Mouse (Mus musculus): ENCODE results near the gene Myh7b. TPM values are rescaled to one million over a fixed set of nuclear protein-coding genes. Genes with fewer than 3 reads are reported as not detected.

Gene Myh7b
- polyA plus RNA-seq (2012; rRNA removed) = 0.09 and 1.0 TPM in 2 replicates

GRCm38 (mm10) chr2:155610978-155611377, at the start of gene Myh7b:
Gene Myh7b, plus strand, starts transcription at chr2:155611212.
- WGBS = 64% methylated on average over 4 of the region's 4 CpGs
- Histone ChIP-seq H3K4me3 (ENCODE audit: control insufficient read depth, insufficient read depth, low read length) (no peak within 1 kb of the TSS), H3K36me3 (ENCODE audit: control insufficient read depth, insufficient read depth, low read length) (no peaks in the 10 kb centered on the region), H3K27me3 (ENCODE audit: control insufficient read depth, insufficient read depth, low read length) (no peaks in the 10 kb centered on the region; the same call in 1 of the 2 replicates), H3K4me1 (replicated peaks; ENCODE audit: control insufficient read depth, insufficient read depth, low read length) (peaks cover 8% of the 10 kb centered on the region), H3K27ac (ENCODE audit: control insufficient read depth, insufficient read depth, low read length) (no peak within 1 kb of the TSS)
- no peak for DNase-seq
- TF ChIP-seq POLR2A (IDR thresholded peaks at IDR 0.05; ENCODE audit: control insufficient read depth, extremely low read depth, insufficient read depth, low read length, poor library complexity) (no peak), CTCF (IDR thresholded peaks at IDR 0.05; ENCODE audit: borderline replicate concordance, control insufficient read depth, extremely low read depth, insufficient read depth, low read length, poor library complexity) (no peak)

GRCm38 (mm10) chr2:155562209-155562608, 48.8 kb upstream of the Myh7b start:
- DNase-seq = no peak
- Histone ChIP-seq H3K36me3 (ENCODE audit: control insufficient read depth, insufficient read depth, low read length) (peaks cover 3% of the 10 kb centered on the region; the same call in 1 of the 2 replicates), H3K27ac (ENCODE audit: control insufficient read depth, insufficient read depth, low read length) (no peak overlapping the region), H3K4me3 (ENCODE audit: control insufficient read depth, insufficient read depth, low read length) (no peak overlapping the region), H3K27me3 (ENCODE audit: control insufficient read depth, insufficient read depth, low read length) (no peaks in the 10 kb centered on the region), H3K4me1 (replicated peaks; ENCODE audit: control insufficient read depth, insufficient read depth, low read length) (no peaks in the 10 kb centered on the region)
- 61% methylated on average over 1 of the region's 1 CpGs for WGBS
- TF ChIP-seq POLR2A (IDR thresholded peaks at IDR 0.05; ENCODE audit: control insufficient read depth, extremely low read depth, insufficient read depth, low read length, poor library complexity) = no peak
- TF ChIP-seq CTCF (IDR thresholded peaks at IDR 0.05; ENCODE audit: borderline replicate concordance, control insufficient read depth, extremely low read depth, insufficient read depth, low read length, poor library complexity) = no peak

- DNase-seq = no peak
- TF ChIP-seq CTCF (IDR thresholded peaks at IDR 0.05; ENCODE audit: borderline replicate concordance, control insufficient read depth, extremely low read depth, insufficient read depth, low read length, poor library complexity) (no peak), POLR2A (IDR thresholded peaks at IDR 0.05; ENCODE audit: control insufficient read depth, extremely low read depth, insufficient read depth, low read length, poor library complexity) (no peak)
- peaks cover 3% of the 10 kb centered on the region; the same call in 1 of the 2 replicates for H3K36me3 ChIP-seq (ENCODE audit: control insufficient read depth, insufficient read depth, low read length)
Observed at GRCm38 (mm10) chr2:155562934-155563333, 48.1 kb upstream of the Myh7b start.

GRCm38 (mm10) chr2:155567751-155568150, 43.3 kb upstream of the Myh7b start:
- 88% methylated on average over 5 of the region's 5 CpGs for WGBS
- H3K27ac ChIP-seq (ENCODE audit: control insufficient read depth, insufficient read depth, low read length) = no peak overlapping the region
- TF ChIP-seq CTCF (IDR thresholded peaks at IDR 0.05; ENCODE audit: borderline replicate concordance, control insufficient read depth, extremely low read depth, insufficient read depth, low read length, poor library complexity) (no peak), POLR2A (IDR thresholded peaks at IDR 0.05; ENCODE audit: control insufficient read depth, extremely low read depth, insufficient read depth, low read length, poor library complexity) (no peak)
- H3K4me3 ChIP-seq (ENCODE audit: control insufficient read depth, insufficient read depth, low read length) = no peak overlapping the region
- H3K36me3 ChIP-seq (ENCODE audit: control insufficient read depth, insufficient read depth, low read length) = 0 out of 2 replicates have a peak, but pooled peaks cover 3% of the 10 kb centered on the region
- DNase-seq = no peak
- no peaks in the 10 kb centered on the region for H3K27me3 ChIP-seq (ENCODE audit: control insufficient read depth, insufficient read depth, low read length)
- H3K4me1 ChIP-seq (replicated peaks; ENCODE audit: control insufficient read depth, insufficient read depth, low read length) = no peaks in the 10 kb centered on the region

More at GRCm38 (mm10) chr2:155562934-155563333, 48.1 kb upstream of the Myh7b start:
- Histone ChIP-seq H3K4me3 (ENCODE audit: control insufficient read depth, insufficient read depth, low read length) (no peak overlapping the region), H3K4me1 (replicated peaks; ENCODE audit: control insufficient read depth, insufficient read depth, low read length) (no peaks in the 10 kb centered on the region), H3K27ac (ENCODE audit: control insufficient read depth, insufficient read depth, low read length) (no peak overlapping the region), H3K27me3 (ENCODE audit: control insufficient read depth, insufficient read depth, low read length) (no peaks in the 10 kb centered on the region)
- 92% methylated on average over 4 of the region's 4 CpGs for WGBS

- H3K4me3 ChIP-seq (ENCODE audit: control insufficient read depth, insufficient read depth, low read length) = no peak overlapping the region
- no peak overlapping the region for H3K27ac ChIP-seq (ENCODE audit: control insufficient read depth, insufficient read depth, low read length)
- H3K4me1 ChIP-seq (replicated peaks; ENCODE audit: control insufficient read depth, insufficient read depth, low read length) = no peaks in the 10 kb centered on the region
- no peaks in the 10 kb centered on the region for H3K27me3 ChIP-seq (ENCODE audit: control insufficient read depth, insufficient read depth, low read length)
- 0 out of 2 replicates have a peak, but pooled peaks cover 3% of the 10 kb centered on the region for H3K36me3 ChIP-seq (ENCODE audit: control insufficient read depth, insufficient read depth, low read length)
- no peak for TF ChIP-seq POLR2A (IDR thresholded peaks at IDR 0.05; ENCODE audit: control insufficient read depth, extremely low read depth, insufficient read depth, low read length, poor library complexity)
- no peak for TF ChIP-seq CTCF (IDR thresholded peaks at IDR 0.05; ENCODE audit: borderline replicate concordance, control insufficient read depth, extremely low read depth, insufficient read depth, low read length, poor library complexity)
- WGBS = 91% methylated on average over 3 of the region's 3 CpGs
- no peak for DNase-seq
Observed at GRCm38 (mm10) chr2:155569223-155569807, 41.7 kb upstream of the Myh7b start.

- Histone ChIP-seq H3K4me3 (ENCODE audit: control insufficient read depth, insufficient read depth, low read length) (no peak overlapping the region), H3K4me1 (replicated peaks; ENCODE audit: control insufficient read depth, insufficient read depth, low read length) (no peaks in the 10 kb centered on the region), H3K27me3 (ENCODE audit: control insufficient read depth, insufficient read depth, low read length) (no peaks in the 10 kb centered on the region), H3K36me3 (ENCODE audit: control insufficient read depth, insufficient read depth, low read length) (0 out of 2 replicates have a peak, but pooled peaks cover under 1% of the 10 kb centered on the region), H3K27ac (ENCODE audit: control insufficient read depth, insufficient read depth, low read length) (no peak overlapping the region)
- 95% methylated on average over 9 of the region's 9 CpGs for WGBS
- TF ChIP-seq POLR2A (IDR thresholded peaks at IDR 0.05; ENCODE audit: control insufficient read depth, extremely low read depth, insufficient read depth, low read length, poor library complexity) (no peak), CTCF (IDR thresholded peaks at IDR 0.05; ENCODE audit: borderline replicate concordance, control insufficient read depth, extremely low read depth, insufficient read depth, low read length, poor library complexity) (no peak)
- DNase-seq = no peak
Observed at GRCm38 (mm10) chr2:155573001-155573400, 38.0 kb upstream of the Myh7b start.
